Mouse (Mus musculus): ENCODE results near the gene Ankrd36. TPM values are rescaled to one million over a fixed set of nuclear protein-coding genes. Genes with fewer than 3 reads are reported as not detected.
A peak's percentile ranks its signal among the peaks of the same experiment; 100 is the strongest.
"Not testable (repeated sequence)": the region's sequence is repeated elsewhere in the genome, so short reads cannot be mapped to it uniquely, and the experiment has no call there.

Gene Ankrd36
- polyA plus RNA-seq, 1 experiment: not detected

DNA sequence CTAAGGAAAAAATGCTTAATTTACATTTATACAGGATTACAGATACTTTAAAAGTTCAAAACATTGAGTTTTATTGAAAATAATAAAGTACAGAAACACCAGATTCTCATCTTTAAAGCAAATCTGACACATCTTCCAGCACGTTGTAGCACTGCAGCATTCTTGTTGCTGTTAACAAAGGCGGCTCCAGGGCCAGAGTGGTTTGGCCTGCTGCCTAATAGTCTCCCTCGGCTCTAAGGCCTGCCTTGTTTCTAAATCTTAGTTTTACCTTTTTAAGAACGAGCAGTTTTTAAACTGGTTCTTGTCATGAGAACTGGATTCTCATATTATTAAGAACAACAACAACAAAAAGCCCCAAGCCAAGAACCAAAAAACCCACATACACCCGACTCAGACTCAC, 40.6 kb upstream of the Ankrd36 start:
- no peak for DNase-seq
- WGBS: 34% methylated on average over 5 of the region's 5 CpGs
- peaks cover 7% of the 10 kb centered on the region for H3K4me1 ChIP-seq (ENCODE audit: control insufficient read depth, insufficient read depth, low read length)
- TF ChIP-seq POLR2A (IDR thresholded peaks at IDR 0.05; ENCODE audit: borderline replicate concordance, extremely low read depth, low read depth, low read length): no peak
- TF ChIP-seq CTCF (IDR thresholded peaks at IDR 0.05; ENCODE audit: insufficient read depth, low read length): no peak
- no peak overlapping the region for H3K4me3 ChIP-seq (replicated peaks; ENCODE audit: extremely low read depth, low read depth, low read length)

DNA sequence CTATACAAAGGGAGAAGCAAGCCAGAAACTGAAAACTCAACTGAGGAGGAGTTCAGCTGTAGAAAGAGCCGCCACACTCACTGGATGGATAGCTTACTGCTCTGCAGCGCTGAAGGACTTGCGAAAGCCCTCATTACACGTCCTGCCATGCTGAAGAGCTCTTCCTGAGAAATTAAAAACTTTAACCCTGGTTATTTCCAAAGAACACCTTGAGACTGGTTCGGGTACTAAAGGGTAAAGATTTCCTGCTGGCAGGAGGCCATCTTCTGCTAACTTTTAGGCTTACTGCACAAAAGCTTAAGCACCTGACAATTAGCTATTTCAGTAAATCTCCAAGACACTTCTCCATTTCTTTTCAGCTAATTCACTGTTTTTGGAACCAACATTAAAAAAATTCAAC, 39.3 kb upstream of the Ankrd36 start:
- Histone ChIP-seq H3K4me1 (ENCODE audit: control insufficient read depth, insufficient read depth, low read length) (peaks cover 4% of the 10 kb centered on the region), H3K4me3 (replicated peaks; ENCODE audit: extremely low read depth, low read depth, low read length) (no peak overlapping the region)
- TF ChIP-seq CTCF (IDR thresholded peaks at IDR 0.05; ENCODE audit: insufficient read depth, low read length) (no peak), POLR2A (IDR thresholded peaks at IDR 0.05; ENCODE audit: borderline replicate concordance, extremely low read depth, low read depth, low read length) (no peak)
- WGBS: 59% methylated on average over 5 of the region's 5 CpGs
- DNase-seq: no peak

DNA sequence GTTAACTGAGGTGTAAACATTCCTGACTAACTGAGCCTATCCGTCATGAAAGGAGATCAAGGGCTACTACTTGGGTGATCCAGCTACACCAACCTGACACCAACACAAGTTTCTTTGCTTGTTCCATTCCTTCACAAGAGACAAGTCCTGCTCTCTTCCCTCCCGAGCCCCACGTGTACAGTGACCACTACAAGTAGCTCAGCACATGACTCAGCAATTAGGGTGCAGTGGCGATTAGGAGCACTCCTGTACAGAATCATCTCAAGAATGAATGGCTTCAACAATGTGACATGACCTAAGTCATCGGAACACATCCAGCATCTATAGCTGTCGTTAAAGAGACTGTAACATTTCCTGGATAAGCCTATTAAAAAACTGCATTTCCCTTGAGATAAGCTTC, 38.8 kb upstream of the Ankrd36 start:
- no peak for DNase-seq
- TF ChIP-seq CTCF (IDR thresholded peaks at IDR 0.05; ENCODE audit: insufficient read depth, low read length): no peak
- TF ChIP-seq POLR2A (IDR thresholded peaks at IDR 0.05; ENCODE audit: borderline replicate concordance, extremely low read depth, low read depth, low read length): no peak
- 50% methylated on average over 6 of the region's 6 CpGs for WGBS
- peaks cover 4% of the 10 kb centered on the region for H3K4me1 ChIP-seq (ENCODE audit: control insufficient read depth, insufficient read depth, low read length)
- no peak overlapping the region for H3K4me3 ChIP-seq (replicated peaks; ENCODE audit: extremely low read depth, low read depth, low read length)

DNA sequence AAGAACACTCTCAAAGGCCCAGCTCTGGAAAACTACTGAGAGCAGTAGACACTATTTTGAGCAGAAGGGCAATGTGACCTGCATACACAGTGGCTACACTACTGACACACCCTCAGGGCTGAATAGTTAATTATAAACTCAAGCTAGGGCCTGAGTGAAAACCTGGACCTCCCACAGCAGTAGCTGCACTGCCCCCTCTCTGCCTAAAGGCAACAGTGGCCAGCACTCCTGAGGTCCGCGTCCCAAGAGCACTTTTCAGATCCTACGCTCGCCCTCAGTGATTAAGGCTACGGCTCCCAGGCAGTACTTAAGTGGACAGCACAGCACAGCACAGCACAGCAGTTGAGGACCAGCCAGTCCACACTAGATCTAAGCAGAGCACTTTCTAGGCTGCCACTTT, 36.4 kb upstream of the Ankrd36 start:
- WGBS: 71% methylated on average over 5 of the region's 5 CpGs
- peaks cover 4% of the 10 kb centered on the region for H3K4me1 ChIP-seq (ENCODE audit: control insufficient read depth, insufficient read depth, low read length)
- no peak for DNase-seq
- no peak overlapping the region for H3K4me3 ChIP-seq (replicated peaks; ENCODE audit: extremely low read depth, low read depth, low read length)
- no peak for TF ChIP-seq POLR2A (IDR thresholded peaks at IDR 0.05; ENCODE audit: borderline replicate concordance, extremely low read depth, low read depth, low read length)
- TF ChIP-seq CTCF (IDR thresholded peaks at IDR 0.05; ENCODE audit: insufficient read depth, low read length): 0 out of 2 replicates have a peak, but pooled peaks have one; percentile 11

DNA sequence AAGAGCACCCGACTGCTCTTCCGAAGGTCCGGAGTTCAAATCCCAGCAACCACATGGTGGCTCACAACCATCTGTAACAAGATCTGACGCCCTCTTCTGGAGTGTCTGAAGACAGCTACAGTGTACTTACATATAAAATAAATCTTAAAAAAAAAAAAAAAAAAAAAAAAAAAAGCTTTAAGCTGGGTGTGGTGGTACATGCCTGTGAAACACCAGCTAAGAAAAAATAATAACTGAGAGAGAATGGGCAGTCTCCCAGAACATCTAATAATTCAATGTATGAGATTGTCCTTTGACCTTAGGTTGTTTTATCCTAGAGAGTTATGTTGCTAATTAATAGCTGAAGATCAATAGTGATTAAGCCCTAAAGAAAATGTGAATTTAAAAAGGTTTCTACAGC, 32.0 kb upstream of the Ankrd36 start:
- not testable (repeated sequence) for DNase-seq; H3K4me3 ChIP-seq (replicated peaks; ENCODE audit: extremely low read depth, low read depth, low read length)
- peaks cover 12% of the 10 kb centered on the region for H3K4me1 ChIP-seq (ENCODE audit: control insufficient read depth, insufficient read depth, low read length)
- WGBS: 89% methylated on average over 4 of the region's 4 CpGs

DNA sequence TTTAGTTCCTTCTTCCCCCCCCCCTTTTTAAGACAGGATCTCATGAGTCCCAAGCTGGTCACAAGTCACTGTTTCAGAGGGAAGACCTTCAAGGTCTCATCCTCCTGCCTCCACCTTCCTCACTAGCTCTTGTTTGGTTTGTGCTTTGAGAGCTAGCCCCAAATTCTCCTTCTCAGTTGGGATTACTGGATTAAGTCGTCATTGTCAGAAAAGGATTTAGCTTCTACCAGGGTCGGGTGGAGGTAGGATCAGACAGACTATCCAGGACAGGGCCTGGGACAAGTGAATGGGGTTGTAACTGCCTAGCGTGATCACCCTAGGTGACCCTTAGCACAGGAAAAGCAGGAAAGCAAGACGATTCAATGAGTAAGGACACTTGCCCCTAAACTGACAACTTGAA, 29.2 kb upstream of the Ankrd36 start:
- H3K4me3 ChIP-seq (replicated peaks; ENCODE audit: extremely low read depth, low read depth, low read length): no peak overlapping the region
- no peak for DNase-seq
- peaks cover 15% of the 10 kb centered on the region for H3K4me1 ChIP-seq (ENCODE audit: control insufficient read depth, insufficient read depth, low read length)
- WGBS: 39% methylated on average over 4 of the region's 4 CpGs
- TF ChIP-seq POLR2A (IDR thresholded peaks at IDR 0.05; ENCODE audit: borderline replicate concordance, extremely low read depth, low read depth, low read length) (no peak), CTCF (IDR thresholded peaks at IDR 0.05; ENCODE audit: insufficient read depth, low read length) (no peak)

DNA sequence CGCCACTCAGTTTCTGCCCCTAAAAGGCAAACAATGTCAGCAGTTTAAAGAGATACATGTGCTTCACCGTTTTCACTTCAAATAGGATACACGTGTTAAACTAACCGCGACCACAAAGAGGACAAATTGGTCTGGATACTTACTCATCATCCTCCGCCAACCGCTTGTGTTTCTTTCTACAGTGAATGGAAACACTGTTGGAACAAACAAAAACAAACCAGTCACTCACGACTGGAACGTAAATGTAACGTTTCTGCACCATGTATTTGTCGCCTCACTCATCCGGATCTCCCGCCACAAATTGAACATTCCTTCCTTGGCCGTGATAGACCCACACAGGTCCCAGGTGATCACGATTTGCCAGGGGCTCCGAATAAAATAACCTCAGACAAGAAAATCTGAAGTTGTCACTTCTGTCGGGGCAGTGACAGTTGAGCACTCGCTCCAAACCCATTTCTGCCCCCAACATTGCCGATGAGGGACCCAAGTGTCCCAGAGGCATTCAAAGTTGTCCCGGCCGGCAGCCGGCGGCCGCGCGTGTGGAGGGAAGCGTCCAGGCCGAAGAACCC, 28.2 kb upstream of the Ankrd36 start:
- Histone ChIP-seq H3K4me1 (ENCODE audit: control insufficient read depth, insufficient read depth, low read length) (peaks cover 15% of the 10 kb centered on the region), H3K4me3 (replicated peaks; ENCODE audit: extremely low read depth, low read depth, low read length) (peak overlapping the region; percentile 96)
- TF ChIP-seq CTCF (IDR thresholded peaks at IDR 0.05; ENCODE audit: insufficient read depth, low read length): no peak
- no peak for TF ChIP-seq POLR2A (IDR thresholded peaks at IDR 0.05; ENCODE audit: borderline replicate concordance, extremely low read depth, low read depth, low read length)
- peak; percentile 50 for DNase-seq
- under 1% methylated on average over 28 of the region's 28 CpGs for WGBS

DNA sequence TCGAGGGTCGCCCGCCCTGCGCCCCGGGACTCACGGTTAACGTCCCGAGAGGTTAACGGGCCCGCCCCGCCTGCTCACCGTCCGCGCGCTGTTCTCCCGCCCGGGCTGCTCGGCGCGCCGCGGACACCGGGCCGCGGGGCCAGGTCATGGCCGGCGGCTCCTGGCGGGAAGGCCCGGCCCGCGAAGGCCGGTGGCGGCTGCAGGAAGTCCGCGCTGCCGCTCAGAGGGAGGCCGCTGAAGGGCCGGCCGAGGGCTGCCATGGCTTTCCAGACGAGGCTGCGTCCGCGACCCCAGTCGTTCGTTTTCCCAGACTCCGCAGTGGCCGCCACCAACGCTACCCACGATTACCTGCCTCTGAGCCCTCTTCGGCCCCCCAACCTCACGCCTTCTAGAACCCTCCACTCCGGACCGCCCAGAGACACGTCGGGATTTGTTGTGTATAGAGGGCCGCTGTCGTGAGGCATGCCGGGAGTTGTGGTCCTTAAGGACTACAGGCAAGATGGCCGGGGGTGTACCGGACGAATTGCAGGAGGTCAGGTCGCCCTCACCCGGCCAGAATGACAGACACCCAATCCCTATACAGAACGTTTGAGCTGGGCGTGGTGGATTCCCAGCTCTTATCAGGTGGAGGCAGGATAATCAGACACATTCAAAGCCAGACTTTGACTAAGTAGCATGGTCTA, 27.5 kb upstream of the Ankrd36 start, which contains the start of gene Ccdc117:
Ccdc117 (minus strand) TSS at position 389 of the 683 bp plus-strand sequence.
- peak; percentile 91 for DNase-seq
- under 1% methylated on average over 64 of the region's 65 CpGs for WGBS
- TF ChIP-seq CTCF (IDR thresholded peaks at IDR 0.05; ENCODE audit: insufficient read depth, low read length) (peak; percentile 24; the same call in 1 of the 2 replicates), POLR2A (IDR thresholded peaks at IDR 0.05; ENCODE audit: borderline replicate concordance, extremely low read depth, low read depth, low read length) (peak; percentile 89; the same call in 1 of the 2 replicates)
- Histone ChIP-seq H3K4me3 (replicated peaks; ENCODE audit: extremely low read depth, low read depth, low read length) (peak within 1 kb of the TSS; percentile 96), H3K4me1 (ENCODE audit: control insufficient read depth, insufficient read depth, low read length) (peaks cover 15% of the 10 kb centered on the region)

DNA sequence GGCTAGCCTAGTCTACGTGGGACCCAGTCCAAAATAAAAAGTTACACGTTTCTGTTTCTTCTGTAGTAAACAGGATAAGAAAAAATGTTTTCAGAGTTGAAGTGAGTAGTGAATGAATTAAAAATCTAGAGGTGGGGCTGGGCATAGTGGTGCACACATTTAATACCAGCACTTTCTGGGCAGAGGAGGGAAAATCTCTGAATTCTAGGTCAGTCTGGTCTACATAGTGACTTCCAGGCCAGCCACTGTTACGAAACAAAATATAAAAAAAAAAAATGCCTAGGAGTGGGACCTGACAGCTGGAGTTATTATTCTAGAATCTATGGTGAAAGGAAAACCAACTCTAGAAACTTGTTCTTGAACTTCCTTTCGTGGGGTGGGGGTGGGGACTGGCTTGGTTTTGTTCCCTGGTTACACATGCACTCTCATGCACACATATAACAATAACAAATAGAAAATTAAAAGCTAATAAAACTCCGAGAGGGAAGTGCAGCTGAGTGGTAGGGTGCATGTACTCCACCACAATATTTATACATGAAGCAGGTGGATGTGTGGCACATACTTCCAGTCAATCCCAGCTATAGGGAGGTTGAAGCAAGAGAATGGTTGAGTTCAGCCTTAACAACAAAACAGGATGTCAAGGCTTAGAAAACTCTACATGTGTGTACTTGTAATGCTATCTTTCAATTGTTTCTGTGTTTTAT, 26.9 kb upstream of the Ankrd36 start:
- Histone ChIP-seq H3K4me1 (ENCODE audit: control insufficient read depth, insufficient read depth, low read length) (peaks cover 15% of the 10 kb centered on the region), H3K4me3 (replicated peaks; ENCODE audit: extremely low read depth, low read depth, low read length) (no peak overlapping the region)
- TF ChIP-seq POLR2A (IDR thresholded peaks at IDR 0.05; ENCODE audit: borderline replicate concordance, extremely low read depth, low read depth, low read length) (no peak), CTCF (IDR thresholded peaks at IDR 0.05; ENCODE audit: insufficient read depth, low read length) (no peak)
- WGBS: 22% methylated on average over 5 of the region's 5 CpGs
- DNase-seq: no peak
